26 mouse cellular contexts compared by ENCODE assay signal in the genomic region with DNA sequence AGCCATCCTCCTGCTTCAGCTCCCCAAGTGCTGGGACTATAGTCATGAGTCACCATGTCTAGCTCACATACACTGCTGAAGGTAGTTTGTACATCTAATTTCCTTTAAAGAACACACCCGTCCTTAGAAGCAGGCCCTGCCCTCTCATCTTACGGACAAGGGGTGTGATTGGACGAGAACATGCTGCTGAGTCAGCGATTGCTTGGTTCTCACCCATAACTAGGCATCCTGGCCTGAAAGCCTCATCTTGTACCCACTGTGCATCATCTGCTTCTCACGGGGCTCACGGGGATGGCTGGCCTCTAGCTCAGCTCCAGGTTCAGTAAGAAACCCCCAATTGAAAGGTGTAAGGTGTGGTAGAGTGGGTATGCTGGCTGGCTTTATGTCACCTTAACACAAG. TPM values are rescaled to one million over a fixed set of nuclear protein-coding genes. Genes with fewer than 3 reads are reported as not detected.
DNase-seq lines count a peak whose midpoint lies in the region; ATAC-seq and TF ChIP-seq lines count a peak whose summit lies in the region.
"Had no signal": no experiment of that assay in that cellular context is flagged by ENCODE, and none has a peak within 500 bp of the region (broad histone marks: within the 10 kb centered on the region; RNA-seq: fewer than 3 reads in every experiment).

No protein-coding gene starts in this region.

- H3K9me3 ChIP-seq in forebrain, embryonic 11.5 days (ENCODE audit: control insufficient read depth, low read length): no peaks in the 10 kb centered on the region
- no peaks in the 10 kb centered on the region for H3K9me3 ChIP-seq in forebrain, embryonic 16.5 days (ENCODE audit: control insufficient read depth, low read length)
- H3K9me3 ChIP-seq: embryonic facial prominence, embryonic 13.5 days; embryonic facial prominence, embryonic 15.5 days; forebrain, embryonic 13.5 days; forebrain, embryonic 15.5 days; G1E had no signal

- H3K4me2 ChIP-seq in forebrain, embryonic 11.5 days (ENCODE audit: low read depth, low read length, severe bottlenecking): no peak overlapping the region
- H3K4me2 ChIP-seq in forebrain, embryonic 16.5 days (ENCODE audit: low read length): no peak overlapping the region
- H3K4me2 ChIP-seq: embryonic facial prominence, embryonic 13.5 days; embryonic facial prominence, embryonic 15.5 days; forebrain, embryonic 13.5 days; forebrain, embryonic 15.5 days had no signal

- 88% methylated on average over 6 of the region's 6 CpGs for WGBS in forebrain, embryonic 11.5 days
- WGBS in forebrain, embryonic 16.5 days: 88% methylated on average over 6 of the region's 6 CpGs

- peaks cover 2% of the 10 kb centered on the region; the same call in 1 of the 2 replicates for H3K4me1 ChIP-seq in forebrain, embryonic 11.5 days (replicated peaks; ENCODE audit: control insufficient read depth, insufficient read depth, low read length)
- no peaks in the 10 kb centered on the region for H3K4me1 ChIP-seq in forebrain, embryonic 16.5 days (replicated peaks; ENCODE audit: control insufficient read depth, insufficient read depth, low read length)
- no peaks in the 10 kb centered on the region; the same call in 1 of the 2 replicates for H3K4me1 ChIP-seq in testis, adult 2 months (ENCODE audit: control insufficient read depth, insufficient read depth, low read length)
- H3K4me1 ChIP-seq: embryonic facial prominence, embryonic 15.5 days had no signal

- ATAC-seq in forebrain, embryonic 11.5 days (replicated peaks; ENCODE audit: low FRiP score): no peak
- no peak for ATAC-seq in forebrain, embryonic 16.5 days
- ATAC-seq: activated CD4-positive, CD25-positive, alpha-beta regulatory T cell, adult 4 months; CD4-positive, CD25-positive, alpha-beta regulatory T cell, adult 4 months; forebrain, embryonic 13.5 days; forebrain, embryonic 15.5 days; Patski had no signal

- no peak overlapping the region for H3K9ac ChIP-seq in forebrain, embryonic 11.5 days (ENCODE audit: low read length)
- no peak overlapping the region for H3K9ac ChIP-seq in forebrain, embryonic 16.5 days (replicated peaks; ENCODE audit: low read depth, low read length)
- H3K9ac ChIP-seq: embryonic facial prominence, embryonic 13.5 days; embryonic facial prominence, embryonic 15.5 days; forebrain, embryonic 13.5 days; forebrain, embryonic 15.5 days had no signal

- peak; percentile 40 for DNase-seq in forebrain, embryonic 11.5 days (ENCODE audit: low spot score)
- no peak for DNase-seq in testis, postnatal 14 days (ENCODE audit: low spot score)
- DNase-seq in testis, postnatal 10 days (ENCODE audit: low spot score): peak; percentile 7
- DNase-seq in lung, postnatal 10 days: no peak
- DNase-seq: adrenal gland, adult 8-10 months; adrenal gland, postnatal 14 days; adrenal gland, postnatal 36 days; B cell, adult 2 months; cerebellum, adult 11-12 months; cerebellum, adult 2 months; cerebellum, adult 9-10 months; cerebellum, postnatal 14 days; cerebellum, postnatal 36 days; embryo, embryonic 11 days had no signal

- TF ChIP-seq POLR2A in testis, adult 2 months (IDR thresholded peaks at IDR 0.05; ENCODE audit: control insufficient read depth, low read depth, low read length): no peak

- H3K36me3 ChIP-seq in forebrain, embryonic 11.5 days (ENCODE audit: control insufficient read depth, insufficient read depth, low read length): no peaks in the 10 kb centered on the region
- H3K36me3 ChIP-seq in forebrain, embryonic 16.5 days (ENCODE audit: control insufficient read depth, insufficient read depth): no peaks in the 10 kb centered on the region
- H3K36me3 ChIP-seq in testis, adult 2 months (ENCODE audit: control insufficient read depth, insufficient read depth, low read length): no peaks in the 10 kb centered on the region
- H3K36me3 ChIP-seq: embryonic facial prominence, embryonic 13.5 days; embryonic facial prominence, embryonic 15.5 days; forebrain, embryonic 10.5 days; forebrain, embryonic 15.5 days; G1E had no signal

- TF ChIP-seq CTCF in testis, adult 2 months (IDR thresholded peaks at IDR 0.05; ENCODE audit: control insufficient read depth, insufficient read depth, insufficient replicate concordance, low read depth, low read length): no peak

- H3K27ac ChIP-seq in forebrain, embryonic 11.5 days (ENCODE audit: low read depth, low read length): no peak overlapping the region
- H3K27ac ChIP-seq in forebrain, embryonic 16.5 days (ENCODE audit: low read length): no peak overlapping the region
- no peak overlapping the region for H3K27ac ChIP-seq in testis, adult 2 months (ENCODE audit: control insufficient read depth, insufficient read depth, low read depth, low read length)
- H3K27ac ChIP-seq: embryonic facial prominence, embryonic 13.5 days; embryonic facial prominence, embryonic 15.5 days; forebrain, embryonic 10.5 days; forebrain, embryonic 13.5 days; forebrain, embryonic 15.5 days had no signal

- no peaks in the 10 kb centered on the region for H3K27me3 ChIP-seq in forebrain, embryonic 11.5 days (ENCODE audit: control insufficient read depth, insufficient read depth, low read length)
- H3K27me3 ChIP-seq in forebrain, embryonic 16.5 days (replicated peaks; ENCODE audit: control insufficient read depth, insufficient read depth, low read length): no peaks in the 10 kb centered on the region
- no peaks in the 10 kb centered on the region for H3K27me3 ChIP-seq in testis, adult 2 months (ENCODE audit: control insufficient read depth, insufficient read depth, low read length)
- H3K27me3 ChIP-seq: embryonic facial prominence, embryonic 13.5 days; embryonic facial prominence, embryonic 15.5 days; forebrain, embryonic 13.5 days; forebrain, embryonic 15.5 days had no signal

- H3K4me3 ChIP-seq in forebrain, embryonic 11.5 days (ENCODE audit: low read depth, low read length): no peak overlapping the region
- H3K4me3 ChIP-seq in forebrain, embryonic 16.5 days (replicated peaks; ENCODE audit: low read length): no peak overlapping the region
- peak overlapping the region; percentile 13; the same call in 1 of the 2 replicates for H3K4me3 ChIP-seq in testis, adult 2 months (ENCODE audit: control insufficient read depth, low read depth, low read length)
- H3K4me3 ChIP-seq: embryonic facial prominence, embryonic 13.5 days; embryonic facial prominence, embryonic 15.5 days; erythroblast, embryonic 14.5 days; forebrain, embryonic 10.5 days; forebrain, embryonic 13.5 days; forebrain, embryonic 15.5 days had no signal

RNA-seq across cellular contexts. Expression of gene Rpl14, which starts 42.8 kb away (rescaled TPM):
- polyA plus RNA-seq in forebrain, embryonic 11.5 days (2014; fragmentation: Nextera tagmentation; extraction: Ambion mirVana): 772 and 838 TPM in 2 replicates
- polyA plus RNA-seq in forebrain, embryonic 16.5 days (2015; fragmentation: Nextera tagmentation; extraction: Ambion mirVana): 400 and 407 TPM in 2 replicates
- polyA plus RNA-seq in testis, adult 2 months (2012; rRNA removed): 118 and 126 TPM in 2 replicates

Comparison
In these comparisons a context has a peak if more than half of its experiments do, and no peak if none do; other contexts are left out.
1. DNase-seq: peak in forebrain, embryonic 11.5 days (single experiment) and testis, postnatal 10 days (single experiment); none in testis, postnatal 14 days (single experiment) and lung, postnatal 10 days (single experiment).